In genomic region chr4:149123432-149123831, GRCm38 (mm10) we compare ENCODE assay signal across 22 mouse cellular contexts. TPM values are rescaled to one million over a fixed set of nuclear protein-coding genes. Genes with fewer than 3 reads are reported as not detected.
DNase-seq lines count a peak whose midpoint lies in the region; ATAC-seq and TF ChIP-seq lines count a peak whose summit lies in the region.
"Had no signal": no experiment of that assay in that cellular context is flagged by ENCODE, and none has a peak within 500 bp of the region (broad histone marks: within the 10 kb centered on the region; RNA-seq: fewer than 3 reads in every experiment).

No protein-coding gene starts in this region.

- H3K27me3 ChIP-seq in ES-Bruce4 (ENCODE audit: control insufficient read depth, insufficient read depth, low read length, poor library complexity, severe bottlenecking), result no peaks in the 10 kb centered on the region
- no peaks in the 10 kb centered on the region for H3K27me3 ChIP-seq in intestine, embryonic 14.5 days (replicated peaks; ENCODE audit: control insufficient read depth, insufficient read depth, low read length)
- no peaks in the 10 kb centered on the region for H3K27me3 ChIP-seq in stomach, embryonic 14.5 days (ENCODE audit: control insufficient read depth, insufficient read depth, low read length)
- no peaks in the 10 kb centered on the region for H3K27me3 ChIP-seq in kidney, embryonic 15.5 days
- H3K27me3 ChIP-seq in kidney, adult 2 months (replicated peaks; ENCODE audit: control insufficient read depth, insufficient read depth, low read length), result no peaks in the 10 kb centered on the region
- H3K27me3 ChIP-seq: embryonic facial prominence, embryonic 12.5 days had no signal

- 61% methylated on average over 5 of the region's 5 CpGs for WGBS in intestine, embryonic 14.5 days
- 66% methylated on average over 5 of the region's 5 CpGs for WGBS in stomach, embryonic 14.5 days
- WGBS in kidney, embryonic 15.5 days, result 82% methylated on average over 5 of the region's 5 CpGs
- WGBS in kidney, adult 2 months, result 74% methylated on average over 5 of the region's 5 CpGs

- H3K9ac ChIP-seq in ES-Bruce4 (ENCODE audit: low read depth, poor library complexity, severe bottlenecking) (no peak overlapping the region), ES-E14 (ENCODE audit: insufficient read depth, low read depth, low read length, poor library complexity, severe bottlenecking) (peak overlapping the region; percentile 33; the same call in 1 of the 2 replicates)
- no peak overlapping the region for H3K9ac ChIP-seq in intestine, embryonic 14.5 days (ENCODE audit: low read length)
- H3K9ac ChIP-seq in stomach, embryonic 14.5 days (replicated peaks; ENCODE audit: low read depth, low read length), result no peak overlapping the region
- no peak overlapping the region for H3K9ac ChIP-seq in kidney, embryonic 15.5 days
- H3K9ac ChIP-seq: embryonic facial prominence, embryonic 12.5 days; hindbrain, embryonic 14.5 days had no signal

- H3K4me3 ChIP-seq in ES-Bruce4 (ENCODE audit: low read depth, low read length), result no peak overlapping the region
- peak overlapping the region in 1 of 2 experiments; percentile 18; a peak in 1 of 4 replicates for H3K4me3 ChIP-seq in ES-E14 (ENCODE audit: insufficient read depth in 1 of 2, low read depth in 1 of 2, low read length in 2 of 2, poor library complexity in 1 of 2, severe bottlenecking in 1 of 2)
- no peak overlapping the region for H3K4me3 ChIP-seq in intestine, embryonic 14.5 days (ENCODE audit: low read depth, low read length)
- no peak overlapping the region for H3K4me3 ChIP-seq in stomach, embryonic 14.5 days (ENCODE audit: low read depth, low read length)
- no peak overlapping the region for H3K4me3 ChIP-seq in kidney, embryonic 15.5 days (replicated peaks)
- no peak overlapping the region for H3K4me3 ChIP-seq in kidney, adult 2 months (ENCODE audit: insufficient read depth, low read depth, low read length)
- H3K4me3 ChIP-seq: embryonic facial prominence, embryonic 12.5 days; heart, embryonic 10.5 days had no signal

- TF ChIP-seq EP300 in ES-Bruce4 (IDR thresholded peaks at IDR 0.05; ENCODE audit: insufficient read depth, low read depth, low read length), result 0 out of 2 replicates have a peak, but pooled peaks have one; percentile 48

- DNase-seq in ES-E14 (ENCODE audit: low read depth, low spot score), result peak; percentile 63
- DNase-seq in intestine, embryonic 14.5 days (ENCODE audit: low spot score), result no peak
- DNase-seq in lung, postnatal 25 days (ENCODE audit: low spot score), result no peak
- DNase-seq in kidney, adult 2 months, result no peak
- DNase-seq in layer of hippocampus, adult 11-12 months (ENCODE audit: low spot score), result no peak
- DNase-seq: adrenal gland, postnatal 10 days; cerebellum, adult 11 months; cerebellum, adult 8-10 months; cerebellum, postnatal 14 days; gastrocnemius, postnatal 10 days; heart, adult 18-20 months; heart, postnatal 10 days; heart, postnatal 4 days had no signal

- 0 out of 2 replicates have a peak, but pooled peaks cover 3% of the 10 kb centered on the region for H3K36me3 ChIP-seq in ES-Bruce4 (ENCODE audit: control insufficient read depth, insufficient read depth, low read length, poor library complexity, severe bottlenecking)
- H3K36me3 ChIP-seq in ES-E14 (ENCODE audit: control insufficient read depth, insufficient read depth, low read length, poor library complexity, severe bottlenecking), result peaks cover 12% of the 10 kb centered on the region
- H3K36me3 ChIP-seq in intestine, embryonic 14.5 days (ENCODE audit: control insufficient read depth, insufficient read depth, low read length), result no peaks in the 10 kb centered on the region
- H3K36me3 ChIP-seq in stomach, embryonic 14.5 days (ENCODE audit: control insufficient read depth, insufficient read depth, low read length), result no peaks in the 10 kb centered on the region; the same call in 1 of the 2 replicates
- peaks cover 20% of the 10 kb centered on the region for H3K36me3 ChIP-seq in kidney, embryonic 15.5 days
- no peaks in the 10 kb centered on the region for H3K36me3 ChIP-seq in kidney, adult 2 months (ENCODE audit: control insufficient read depth, insufficient read depth, low read length)

- 0 out of 2 replicates have a peak, but pooled peaks have one; percentile 21 for ATAC-seq in intestine, embryonic 14.5 days (replicated peaks; ENCODE audit: low FRiP score, low TSS enrichment, low read depth)
- ATAC-seq in stomach, embryonic 14.5 days (ENCODE audit: insufficient number of reproducible peaks, insufficient read depth, low FRiP score, low read depth), result peak; percentile 51; the same call in 1 of the 2 replicates
- no peak for ATAC-seq in kidney, embryonic 15.5 days (replicated peaks; ENCODE audit: low FRiP score)
- ATAC-seq: forebrain, embryonic 16.5 days had no signal

- peak overlapping the region; percentile 24 for H3K27ac ChIP-seq in ES-Bruce4 (ENCODE audit: insufficient read depth, low read length)
- peak overlapping the region; percentile 20; the same call in 1 of the 2 replicates for H3K27ac ChIP-seq in ES-E14 (ENCODE audit: insufficient read depth, low read depth, low read length, poor library complexity, severe bottlenecking)
- H3K27ac ChIP-seq in intestine, embryonic 14.5 days (ENCODE audit: low read depth), result no peak overlapping the region
- no peak overlapping the region for H3K27ac ChIP-seq in stomach, embryonic 14.5 days (ENCODE audit: low read length)
- H3K27ac ChIP-seq in kidney, embryonic 15.5 days, result no peak overlapping the region
- no peak overlapping the region for H3K27ac ChIP-seq in kidney, adult 2 months (ENCODE audit: insufficient read depth, low read depth, low read length)
- H3K27ac ChIP-seq: embryonic facial prominence, embryonic 12.5 days; heart, embryonic 10.5 days; hindbrain, embryonic 14.5 days had no signal

- H3K4me1 ChIP-seq in ES-Bruce4 (ENCODE audit: control insufficient read depth, insufficient read depth, low read length) (peaks cover 2% of the 10 kb centered on the region), ES-E14 (ENCODE audit: control insufficient read depth in 2 of 2, insufficient read depth in 2 of 2, low read length in 2 of 2, poor library complexity in 1 of 2) (peaks cover 4 to 27% of the 10 kb centered on the region in 2 experiments; a peak in 2 of 4 replicates)
- H3K4me1 ChIP-seq in intestine, embryonic 14.5 days (replicated peaks; ENCODE audit: control insufficient read depth, insufficient read depth, low read length), result peaks cover 8% of the 10 kb centered on the region; the same call in 1 of the 2 replicates
- H3K4me1 ChIP-seq in stomach, embryonic 14.5 days (ENCODE audit: control insufficient read depth, insufficient read depth, low read length), result 0 out of 2 replicates have a peak, but pooled peaks cover 4% of the 10 kb centered on the region
- H3K4me1 ChIP-seq in kidney, embryonic 15.5 days, result peaks cover 12% of the 10 kb centered on the region
- H3K4me1 ChIP-seq in kidney, adult 2 months (ENCODE audit: control insufficient read depth, insufficient read depth, low read length), result no peaks in the 10 kb centered on the region

- no peak overlapping the region for H3K4me2 ChIP-seq in intestine, embryonic 14.5 days (ENCODE audit: low read length)
- no peak overlapping the region for H3K4me2 ChIP-seq in stomach, embryonic 14.5 days (replicated peaks; ENCODE audit: low read depth, low read length)
- no peak overlapping the region for H3K4me2 ChIP-seq in kidney, embryonic 15.5 days
- H3K4me2 ChIP-seq: embryonic facial prominence, embryonic 12.5 days; hindbrain, embryonic 14.5 days had no signal

- H3K9me3 ChIP-seq in ES-Bruce4 (replicated peaks; ENCODE audit: control insufficient read depth, insufficient read depth, low read length, poor library complexity, severe bottlenecking), result no peaks in the 10 kb centered on the region
- H3K9me3 ChIP-seq in ES-E14 (ENCODE audit: control insufficient read depth, insufficient read depth, low read depth, low read length), result no peaks in the 10 kb centered on the region
- H3K9me3 ChIP-seq in intestine, embryonic 14.5 days (ENCODE audit: control insufficient read depth, low read length), result no peaks in the 10 kb centered on the region
- H3K9me3 ChIP-seq in stomach, embryonic 14.5 days (ENCODE audit: control insufficient read depth, low read depth, low read length), result no peaks in the 10 kb centered on the region
- no peaks in the 10 kb centered on the region for H3K9me3 ChIP-seq in kidney, embryonic 15.5 days (replicated peaks)
- H3K9me3 ChIP-seq: embryonic facial prominence, embryonic 12.5 days; G1E; heart, embryonic 10.5 days had no signal

- TF ChIP-seq CTCF in ES-Bruce4 (IDR thresholded peaks at IDR 0.05; ENCODE audit: low read depth, low read length), result no peak
- no peak for TF ChIP-seq CTCF in kidney, adult 2 months (conservative IDR thresholded peaks at IDR 0.05; ENCODE audit: insufficient read depth, insufficient read length, low read depth, low read length)

- in situ Hi-C loops in ES-E14 (cut with MboI; ENCODE audit: low sequenced_read_pairs in 2 of 2, unreplicated experiment in 2 of 2), result no loop called here

- no peak for TF ChIP-seq POLR2A in ES-Bruce4 (IDR thresholded peaks at IDR 0.05; ENCODE audit: insufficient read depth, low read length)
- no peak for TF ChIP-seq POLR2A in kidney, adult 2 months (IDR thresholded peaks at IDR 0.05; ENCODE audit: low read depth, low read length)

RNA-seq across cellular contexts. Expression of gene Cort, which starts 3.1 kb away (rescaled TPM):
- polyA plus RNA-seq in ES-Bruce4 (2011; ENCODE audit: insufficient read depth, insufficient read length, low read depth, missing spikeins), result 0.91 and 1.4 TPM in 2 replicates
- 1.7 and 1.9 TPM in 2 replicates for total RNA-seq in ES-E14 (2012; rRNA removed)
- polyA plus RNA-seq in intestine, embryonic 14.5 days (2014; fragmentation: Nextera tagmentation; extraction: Ambion mirVana), result 0.38 TPM in 1 of 2 replicates, not detected in the other
- 0.65 and 0.81 TPM in 2 replicates for polyA plus RNA-seq in stomach, embryonic 14.5 days (2014; fragmentation: Nextera tagmentation; extraction: Ambion mirVana)
- polyA plus RNA-seq in kidney, embryonic 15.5 days (2015; fragmentation: Nextera tagmentation; extraction: Ambion mirVana), result 0.32 TPM in 1 of 2 replicates, not detected in the other
- not detected in 2 replicates for polyA plus RNA-seq in kidney, adult 2 months (2012; rRNA removed)
- total RNA-seq: common myeloid progenitor, adult 5-6 weeks; heart, adult 18-20 months had no signal
- polyA plus RNA-seq: embryonic facial prominence, embryonic 12.5 days had no signal

RNA-seq across cellular contexts. Expression of gene Cenps, which starts 14.0 kb away (rescaled TPM):
- polyA plus RNA-seq in ES-Bruce4 (2011; ENCODE audit: insufficient read depth, insufficient read length, low read depth, missing spikeins), result 26.5 and 35.7 TPM in 2 replicates
- total RNA-seq in ES-E14 (2012; rRNA removed), result 15.2 and 15.9 TPM in 2 replicates
- 30.1 and 33.8 TPM in 2 replicates for polyA plus RNA-seq in intestine, embryonic 14.5 days (2014; fragmentation: Nextera tagmentation; extraction: Ambion mirVana)
- 35.1 and 35.4 TPM in 2 replicates for polyA plus RNA-seq in stomach, embryonic 14.5 days (2014; fragmentation: Nextera tagmentation; extraction: Ambion mirVana)
- polyA plus RNA-seq in kidney, embryonic 15.5 days (2015; fragmentation: Nextera tagmentation; extraction: Ambion mirVana), result 36.0 and 40.6 TPM in 2 replicates
- 0.75 and 1.1 TPM in 2 replicates for polyA plus RNA-seq in kidney, adult 2 months (2012; rRNA removed)

RNA-seq across cellular contexts. Expression of gene Dffa, which starts 19.5 kb away (rescaled TPM):
- polyA plus RNA-seq in ES-Bruce4 (2011; ENCODE audit: insufficient read depth, insufficient read length, low read depth, missing spikeins), result 15.5 and 15.8 TPM in 2 replicates
- 10.3 and 15.2 TPM in 2 replicates for total RNA-seq in ES-E14 (2012; rRNA removed)
- polyA plus RNA-seq in intestine, embryonic 14.5 days (2014; fragmentation: Nextera tagmentation; extraction: Ambion mirVana), result 37.4 and 39.8 TPM in 2 replicates
- polyA plus RNA-seq in stomach, embryonic 14.5 days (2014; fragmentation: Nextera tagmentation; extraction: Ambion mirVana), result 28.6 and 30.6 TPM in 2 replicates
- 33.2 and 36.2 TPM in 2 replicates for polyA plus RNA-seq in kidney, embryonic 15.5 days (2015; fragmentation: Nextera tagmentation; extraction: Ambion mirVana)
- polyA plus RNA-seq in kidney, adult 2 months (2012; rRNA removed), result 20.1 and 20.8 TPM in 2 replicates

RNA-seq across cellular contexts. Expression of gene Pex14, which starts 23.8 kb away (rescaled TPM):
- 31.2 and 32.4 TPM in 2 replicates for polyA plus RNA-seq in ES-Bruce4 (2011; ENCODE audit: insufficient read depth, insufficient read length, low read depth, missing spikeins)
- 80.3 and 126 TPM in 2 replicates for total RNA-seq in ES-E14 (2012; rRNA removed)
- 43.9 and 46.0 TPM in 2 replicates for polyA plus RNA-seq in intestine, embryonic 14.5 days (2014; fragmentation: Nextera tagmentation; extraction: Ambion mirVana)
- polyA plus RNA-seq in stomach, embryonic 14.5 days (2014; fragmentation: Nextera tagmentation; extraction: Ambion mirVana), result 40.0 and 41.2 TPM in 2 replicates
- 52.3 and 61.1 TPM in 2 replicates for polyA plus RNA-seq in kidney, embryonic 15.5 days (2015; fragmentation: Nextera tagmentation; extraction: Ambion mirVana)
- polyA plus RNA-seq in kidney, adult 2 months (2012; rRNA removed), result 49.3 and 55.0 TPM in 2 replicates

RNA-seq across cellular contexts. Expression of gene Pgd, which starts 43.1 kb away (rescaled TPM):
- 109 and 112 TPM in 2 replicates for polyA plus RNA-seq in ES-Bruce4 (2011; ENCODE audit: insufficient read depth, insufficient read length, low read depth, missing spikeins)
- total RNA-seq in ES-E14 (2012; rRNA removed), result 62.7 and 63.7 TPM in 2 replicates
- polyA plus RNA-seq in intestine, embryonic 14.5 days (2014; fragmentation: Nextera tagmentation; extraction: Ambion mirVana), result 67.2 and 76.5 TPM in 2 replicates
- 66.8 and 69.3 TPM in 2 replicates for polyA plus RNA-seq in stomach, embryonic 14.5 days (2014; fragmentation: Nextera tagmentation; extraction: Ambion mirVana)
- polyA plus RNA-seq in kidney, embryonic 15.5 days (2015; fragmentation: Nextera tagmentation; extraction: Ambion mirVana), result 124 and 129 TPM in 2 replicates
- polyA plus RNA-seq in kidney, adult 2 months (2012; rRNA removed), result 122 and 126 TPM in 2 replicates

Comparison
In these comparisons a context has a peak if more than half of its experiments do, and no peak if none do; other contexts are left out.
1. RNA of gene Cenps, which starts 14.0 kb away (polyA plus RNA-seq): 36.0 to 40.6 TPM in kidney, embryonic 15.5 days, 35.1 to 35.4 TPM in stomach, embryonic 14.5 days, 30.1 to 33.8 TPM in intestine, embryonic 14.5 days and 26.5 to 35.7 TPM in ES-Bruce4; 0.75 to 1.1 TPM in kidney, adult 2 months; every median in the first group is over 10 times any median in the second.
2. H3K27ac ChIP-seq: peak in ES-Bruce4 (single experiment) and ES-E14 (single experiment); none in intestine, embryonic 14.5 days (single experiment), stomach, embryonic 14.5 days (single experiment), kidney, embryonic 15.5 days (single experiment) and kidney, adult 2 months (single experiment).